Mouse (Mus musculus) neural tube, embryonic 14.5 days (tissue): ENCODE measurements at regions not wholly inside any gene's neighbourhood (a gene's known extent, or its start where the extent isn't known, plus 50 kb on each side); places are given as distances from the start of the nearest gene placed in this dataset.

Experiments
- ATAC-seq: fragments of 200-750 bp; cut with Nextera tagmentation; 2 replicates; pipeline ENCODE4 v1.8.0; 2017; ENCODE audit warnings: low read depth, mild to moderate bottlenecking, moderate TSS enrichment, moderate library complexity
- H3K27ac ChIP-seq: fragments of 300-500 bp; sonication (generic); 2 replicates; pipeline ENCODE4 v1.5.1; 2014; ENCODE audit warnings: low read depth, mild to moderate bottlenecking, control low read depth, low read length, moderate library complexity, mixed read lengths
- H3K27me3 ChIP-seq: fragments of 300-500 bp; sonication (generic); 2 replicates; pipeline ENCODE4 v1.6.1; 2014; ENCODE audit warnings: low read length; ENCODE audit not compliant: control insufficient read depth, insufficient read depth
- H3K36me3 ChIP-seq: fragments of 300-500 bp; sonication (generic); 2 replicates; pipeline ENCODE4 v1.6.1; 2014; ENCODE audit warnings: low read length, mixed read lengths; ENCODE audit not compliant: control insufficient read depth, insufficient read depth
- H3K4me1 ChIP-seq: fragments of 300-500 bp; sonication (generic); 2 replicates; pipeline ENCODE4 v1.6.1; 2014; ENCODE audit warnings: low read length; ENCODE audit not compliant: control insufficient read depth, insufficient read depth
- H3K4me2 ChIP-seq: fragments of 300-500 bp; sonication (generic); 2 replicates; pipeline ENCODE4 v1.6.1; 2014; ENCODE audit warnings: mild to moderate bottlenecking, low read depth, low read length, control low read depth
- H3K4me3 ChIP-seq: fragments of 300-500 bp; sonication (generic); 2 replicates; pipeline ENCODE4 v1.5.1; 2014; ENCODE audit warnings: low read depth, low read length, control low read depth, mixed read lengths
- H3K9ac ChIP-seq: fragments of 300-500 bp; sonication (generic); replicated peaks from 2 replicates; pipeline ENCODE4 v1.6.1; 2014; ENCODE audit warnings: low read depth, mild to moderate bottlenecking, control low read depth, low read length, mixed read lengths
- H3K9me3 ChIP-seq: fragments of 300-500 bp; sonication (generic); 2 replicates; pipeline ENCODE4 v1.6.1; 2016; ENCODE audit warnings: low read length; ENCODE audit not compliant: control insufficient read depth
- WGBS: fragments of 180-500 bp; shearing (Covaris S2); extraction: QIAGEN DNeasy Blood & Tissue Kit; methylation state at CpG from one replicate; pipeline ENCODE4 v1.1.7; 2014; 5-methylcytosine and 5-hydroxymethylcytosine counted together

DNA sequence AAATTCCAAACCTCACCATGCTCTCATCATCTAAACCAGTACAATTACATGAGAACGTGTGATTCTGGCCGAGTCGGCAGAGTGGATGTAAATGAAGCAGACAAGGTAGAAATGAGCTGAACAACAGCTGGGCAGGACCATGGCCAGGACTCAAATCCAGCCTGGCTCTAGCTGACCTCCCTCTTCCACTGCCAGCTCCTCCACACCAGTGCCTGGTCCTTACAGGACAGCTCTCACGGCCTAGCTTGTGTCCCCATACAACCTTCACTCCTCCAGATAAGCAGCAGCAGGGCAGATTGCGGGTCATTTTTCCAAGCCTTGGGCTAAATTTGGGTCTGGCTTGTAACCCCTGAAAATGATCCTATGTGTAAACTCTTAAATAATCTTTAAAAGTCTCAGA, 182.4 kb downstream of the Mylk4 start:
- H3K36me3 ChIP-seq = no peaks in the 10 kb centered on the region
- H3K9ac ChIP-seq = no peak overlapping the region
- no peak overlapping the region for H3K4me3 ChIP-seq
- H3K27me3 ChIP-seq = no peaks in the 10 kb centered on the region
- H3K4me1 ChIP-seq = no peaks in the 10 kb centered on the region
- H3K27ac ChIP-seq = no peak overlapping the region
- H3K9me3 ChIP-seq = no peaks in the 10 kb centered on the region
- no peak overlapping the region for H3K4me2 ChIP-seq
- ATAC-seq = no peak
- WGBS = 83% methylated on average over 5 of the region's 5 CpGs

DNA sequence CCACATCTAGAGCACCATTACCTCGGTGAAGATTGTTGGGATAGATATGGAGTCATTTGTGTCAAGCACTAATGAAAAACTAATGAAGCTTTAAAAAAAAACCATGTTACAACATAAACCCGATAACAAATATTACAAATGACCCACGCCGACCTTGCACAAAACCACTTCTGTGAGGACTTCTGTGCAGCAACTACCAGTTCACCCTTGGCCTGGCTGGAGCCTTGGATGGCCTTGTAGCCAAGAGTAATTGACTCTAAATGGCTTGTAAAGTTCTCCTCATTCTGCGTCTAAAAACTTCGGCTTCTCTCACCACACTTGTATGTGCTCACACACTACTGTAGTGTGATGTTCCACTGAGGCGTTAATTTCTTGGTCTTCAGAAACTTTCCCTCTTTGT, 190.1 kb downstream of the Mylk4 start:
- H3K4me2 ChIP-seq = no peak overlapping the region
- ATAC-seq = no peak

DNA sequence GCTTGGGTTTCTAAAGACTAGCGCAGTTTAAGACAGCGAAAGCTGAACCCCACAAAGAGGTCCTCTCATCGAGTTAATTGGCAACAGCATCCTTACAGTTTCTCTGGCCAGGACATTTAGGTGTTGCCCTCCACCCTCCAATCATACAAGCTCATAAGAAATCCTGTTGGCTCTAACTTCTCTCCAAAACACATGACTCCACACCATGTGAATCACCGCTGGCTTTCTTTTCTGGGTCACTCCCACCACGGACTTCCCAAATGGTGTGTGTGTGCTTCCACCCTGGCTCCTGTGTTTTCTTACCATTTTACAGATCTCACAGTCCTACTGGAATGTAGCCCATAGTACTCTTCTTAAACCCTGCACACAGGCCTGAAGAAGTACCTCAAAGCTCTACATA, 190.6 kb downstream of the Mylk4 start:
- ATAC-seq = no peak
- WGBS = 95% methylated on average over 5 of the region's 5 CpGs
- H3K4me3 ChIP-seq = no peak overlapping the region

More for the DNA sequence above, 190.1 kb downstream of the Mylk4 start:
- Histone ChIP-seq H3K9me3 (no peaks in the 10 kb centered on the region), H3K4me1 (no peaks in the 10 kb centered on the region), H3K4me3 (no peak overlapping the region), H3K27me3 (no peaks in the 10 kb centered on the region), H3K36me3 (no peaks in the 10 kb centered on the region), H3K27ac (no peak overlapping the region), H3K9ac (no peak overlapping the region)
- WGBS = 93% methylated on average over 7 of the region's 7 CpGs

GRCm38 (mm10) chr13:32581598-32581997, 202.2 kb downstream of the Mylk4 start:
- no peak overlapping the region for H3K4me3 ChIP-seq
- no peaks in the 10 kb centered on the region for H3K4me1 ChIP-seq
- no peak overlapping the region for H3K27ac ChIP-seq
- H3K4me2 ChIP-seq = no peak overlapping the region
- no peak for ATAC-seq
- no peaks in the 10 kb centered on the region for H3K27me3 ChIP-seq
- no peaks in the 10 kb centered on the region for H3K9me3 ChIP-seq
- no peak overlapping the region for H3K9ac ChIP-seq
- no peaks in the 10 kb centered on the region for H3K36me3 ChIP-seq

More for the DNA sequence above, 190.6 kb downstream of the Mylk4 start:
- Histone ChIP-seq H3K4me2 (no peak overlapping the region), H3K9me3 (no peaks in the 10 kb centered on the region), H3K27me3 (no peaks in the 10 kb centered on the region), H3K27ac (no peak overlapping the region), H3K4me1 (no peaks in the 10 kb centered on the region), H3K36me3 (no peaks in the 10 kb centered on the region), H3K9ac (no peak overlapping the region)

- no peak overlapping the region for H3K4me2 ChIP-seq
- H3K27me3 ChIP-seq = no peaks in the 10 kb centered on the region
- 89% methylated on average over 2 of the region's 2 CpGs for WGBS
- no peaks in the 10 kb centered on the region for H3K9me3 ChIP-seq
- no peaks in the 10 kb centered on the region for H3K4me1 ChIP-seq
- no peak overlapping the region for H3K9ac ChIP-seq
- no peak overlapping the region for H3K27ac ChIP-seq
- H3K36me3 ChIP-seq = no peaks in the 10 kb centered on the region
- ATAC-seq = no peak
- H3K4me3 ChIP-seq = no peak overlapping the region
Measured at GRCm38 (mm10) chr13:32567850-32568249, 215.9 kb downstream of the Mylk4 start.

GRCm38 (mm10) chr13:32560666-32561065, 222.1 kb upstream of the Gmds start:
- H3K4me3 ChIP-seq = no peak overlapping the region

GRCm38 (mm10) chr13:32556396-32556795, 217.9 kb upstream of the Gmds start:
- ATAC-seq = no peak
- 92% methylated on average over 2 of the region's 2 CpGs for WGBS

More at GRCm38 (mm10) chr13:32560666-32561065, 222.1 kb upstream of the Gmds start:
- no peaks in the 10 kb centered on the region for H3K9me3 ChIP-seq
- H3K27me3 ChIP-seq = no peaks in the 10 kb centered on the region
- H3K4me1 ChIP-seq = no peaks in the 10 kb centered on the region
- no peaks in the 10 kb centered on the region for H3K36me3 ChIP-seq
- ATAC-seq = no peak
- H3K4me2 ChIP-seq = no peak overlapping the region
- H3K9ac ChIP-seq = no peak overlapping the region
- no peak overlapping the region for H3K27ac ChIP-seq

GRCm38 (mm10) chr13:32555064-32555463, 216.5 kb upstream of the Gmds start:
- Histone ChIP-seq H3K4me3 (no peak overlapping the region), H3K4me2 (no peak overlapping the region)
- WGBS = 100% methylated on average over 1 of the region's 1 CpGs

More at GRCm38 (mm10) chr13:32556396-32556795, 217.9 kb upstream of the Gmds start:
- Histone ChIP-seq H3K36me3 (no peaks in the 10 kb centered on the region), H3K4me3 (no peak overlapping the region), H3K9ac (no peak overlapping the region), H3K4me1 (no peaks in the 10 kb centered on the region), H3K4me2 (no peak overlapping the region), H3K27me3 (no peaks in the 10 kb centered on the region), H3K27ac (no peak overlapping the region), H3K9me3 (no peaks in the 10 kb centered on the region)

DNA sequence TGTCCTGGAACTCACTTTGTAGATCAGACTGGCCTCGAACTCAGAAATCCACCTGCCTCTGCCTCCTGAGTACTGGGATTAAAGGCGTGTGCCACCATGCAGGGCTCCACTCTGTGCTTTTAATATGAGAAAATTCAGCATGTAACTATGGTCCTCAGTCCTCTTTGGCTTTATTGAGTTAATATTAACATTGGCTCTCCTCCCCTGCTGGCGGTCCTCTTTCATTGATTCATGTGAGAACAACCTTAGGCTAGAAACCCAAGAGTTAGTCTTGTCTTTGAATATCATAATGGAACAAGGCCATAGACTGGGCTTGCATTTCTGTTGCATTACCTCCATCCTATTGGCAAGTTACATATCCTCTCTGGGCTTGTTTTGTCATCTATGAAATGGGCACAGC, 216.1 kb upstream of the Gmds start:
- Histone ChIP-seq H3K4me1 (no peaks in the 10 kb centered on the region), H3K4me3 (no peak overlapping the region), H3K9ac (no peak overlapping the region), H3K4me2 (no peak overlapping the region), H3K27me3 (no peaks in the 10 kb centered on the region), H3K9me3 (no peaks in the 10 kb centered on the region), H3K36me3 (no peaks in the 10 kb centered on the region), H3K27ac (no peak overlapping the region)
- WGBS = 97% methylated on average over 3 of the region's 3 CpGs
- ATAC-seq = no peak

More at GRCm38 (mm10) chr13:32555064-32555463, 216.5 kb upstream of the Gmds start:
- Histone ChIP-seq H3K9me3 (no peaks in the 10 kb centered on the region), H3K4me1 (no peaks in the 10 kb centered on the region), H3K36me3 (no peaks in the 10 kb centered on the region), H3K27ac (no peak overlapping the region), H3K9ac (no peak overlapping the region), H3K27me3 (no peaks in the 10 kb centered on the region)
- ATAC-seq = no peak

GRCm38 (mm10) chr13:32553136-32553535, 214.6 kb upstream of the Gmds start:
- WGBS = 64% methylated on average over 4 of the region's 4 CpGs
- no peaks in the 10 kb centered on the region for H3K36me3 ChIP-seq
- no peak for ATAC-seq

More at GRCm38 (mm10) chr13:32553136-32553535, 214.6 kb upstream of the Gmds start:
- H3K9ac ChIP-seq = no peak overlapping the region
- no peak overlapping the region for H3K4me2 ChIP-seq
- H3K27ac ChIP-seq = no peak overlapping the region
- H3K9me3 ChIP-seq = no peaks in the 10 kb centered on the region
- H3K4me3 ChIP-seq = no peak overlapping the region
- no peaks in the 10 kb centered on the region for H3K4me1 ChIP-seq
- no peaks in the 10 kb centered on the region for H3K27me3 ChIP-seq
